Mouse (Mus musculus): ENCODE data around the gene Zbp1. TPM values are rescaled to one million over a fixed set of nuclear protein-coding genes. Genes with fewer than 3 reads are reported as not detected.

The Zbp1 gene
- total RNA-seq, 1 experiment from 2014 or later, result 86.1 TPM

GRCm38 (mm10) chr2:173249386-173249785 is 30.7 kb upstream of the Zbp1 start:
- ATAC-seq (replicated peaks; ENCODE audit: insufficient number of reproducible peaks, low FRiP score, low TSS enrichment, poor library complexity, severe bottlenecking), result no peak

GRCm38 (mm10) chr2:173248822-173249221 is 30.1 kb upstream of the Zbp1 start:
- ATAC-seq (replicated peaks; ENCODE audit: insufficient number of reproducible peaks, low FRiP score, low TSS enrichment, poor library complexity, severe bottlenecking), result no peak

- ATAC-seq (replicated peaks; ENCODE audit: insufficient number of reproducible peaks, low FRiP score, low TSS enrichment, poor library complexity, severe bottlenecking), result no peak
Measured at GRCm38 (mm10) chr2:173247911-173248310, 29.2 kb upstream of the Zbp1 start.

DNA sequence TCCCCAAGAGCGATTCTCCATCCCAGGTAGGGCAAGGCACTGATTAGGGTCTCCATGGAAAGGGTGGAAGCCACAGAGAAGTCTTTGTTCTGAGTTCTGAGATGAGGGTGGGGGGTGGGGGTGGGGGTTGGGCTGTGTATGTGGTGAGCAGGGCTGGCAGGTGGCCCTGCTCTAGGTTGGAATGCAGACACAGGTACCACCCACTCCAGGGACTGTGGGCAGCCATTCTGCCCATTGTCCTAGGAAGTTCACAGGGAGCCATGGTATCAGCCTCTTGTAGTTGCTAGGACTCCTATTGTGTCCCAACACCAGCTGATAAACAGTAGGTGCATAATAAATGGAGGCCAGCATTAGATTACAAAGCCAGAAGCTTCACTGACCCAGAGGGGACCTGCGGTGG is 28.5 kb upstream of the Zbp1 start:
- ATAC-seq (replicated peaks; ENCODE audit: insufficient number of reproducible peaks, low FRiP score, low TSS enrichment, poor library complexity, severe bottlenecking), result no peak

DNA sequence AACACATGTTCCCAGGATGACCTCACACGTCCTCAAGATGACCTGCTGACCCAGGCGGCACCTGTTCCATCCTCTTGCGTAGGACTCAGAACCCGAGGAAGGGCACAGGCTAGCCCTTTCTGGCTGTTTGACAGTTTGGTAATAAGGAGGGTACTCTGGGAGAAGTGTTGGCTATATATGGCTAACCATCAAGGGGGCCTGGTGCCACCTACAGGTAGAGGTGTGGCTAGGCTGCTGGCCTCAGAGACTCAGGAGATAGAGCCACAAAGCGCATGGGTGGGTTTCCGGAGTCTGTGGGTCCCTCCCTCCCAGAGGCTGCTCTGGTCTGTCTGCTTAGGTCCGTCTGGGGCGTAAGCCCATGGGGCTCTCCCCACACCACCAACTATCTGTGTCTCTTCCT is 28.0 kb upstream of the Zbp1 start:
- ATAC-seq (replicated peaks; ENCODE audit: insufficient number of reproducible peaks, low FRiP score, low TSS enrichment, poor library complexity, severe bottlenecking), result no peak

DNA sequence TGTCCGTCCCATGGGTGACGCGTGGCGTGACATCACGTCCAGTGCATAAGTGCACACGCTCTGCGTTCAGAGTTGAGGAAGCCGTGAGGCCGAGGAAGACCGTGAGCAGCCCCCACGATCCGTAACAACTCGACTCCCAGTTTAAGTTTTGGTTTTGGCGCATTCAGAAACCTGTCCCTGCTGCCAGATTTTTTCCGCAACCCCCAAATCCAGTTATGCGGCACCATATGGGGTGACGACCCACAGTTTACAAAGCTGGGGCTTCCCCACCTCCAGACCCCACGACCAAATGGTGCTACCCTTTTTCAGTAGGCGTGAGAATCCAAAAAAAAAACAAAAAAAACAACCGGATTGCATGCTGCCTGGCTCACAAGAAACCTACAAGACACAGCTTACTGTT is 26.5 kb upstream of the Zbp1 start:
- ATAC-seq (replicated peaks; ENCODE audit: insufficient number of reproducible peaks, low FRiP score, low TSS enrichment, poor library complexity, severe bottlenecking), result no peak

GRCm38 (mm10) chr2:173244108-173244507 is 25.4 kb upstream of the Zbp1 start:
- no peak for ATAC-seq (replicated peaks; ENCODE audit: insufficient number of reproducible peaks, low FRiP score, low TSS enrichment, poor library complexity, severe bottlenecking)

DNA sequence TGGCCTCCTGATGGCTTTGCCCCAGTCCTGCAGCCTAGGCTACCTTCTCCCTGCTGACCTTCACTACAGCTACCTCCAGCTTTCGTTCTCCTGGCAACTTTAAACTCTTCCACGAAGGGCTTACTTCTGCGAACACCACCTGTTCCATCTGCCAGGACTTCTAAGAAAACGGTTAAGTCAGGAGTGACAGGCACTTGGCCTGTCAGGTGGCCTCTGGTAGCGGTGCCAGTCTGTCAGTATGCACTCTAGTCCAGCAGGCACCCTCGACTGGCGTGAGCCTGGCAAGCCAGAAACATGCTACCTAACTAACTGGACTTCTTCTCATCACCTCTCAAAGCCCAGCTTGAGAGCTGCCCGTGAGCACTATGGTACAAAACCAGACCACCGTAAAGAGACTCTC is 24.9 kb upstream of the Zbp1 start:
- no peak for ATAC-seq (replicated peaks; ENCODE audit: insufficient number of reproducible peaks, low FRiP score, low TSS enrichment, poor library complexity, severe bottlenecking)

DNA sequence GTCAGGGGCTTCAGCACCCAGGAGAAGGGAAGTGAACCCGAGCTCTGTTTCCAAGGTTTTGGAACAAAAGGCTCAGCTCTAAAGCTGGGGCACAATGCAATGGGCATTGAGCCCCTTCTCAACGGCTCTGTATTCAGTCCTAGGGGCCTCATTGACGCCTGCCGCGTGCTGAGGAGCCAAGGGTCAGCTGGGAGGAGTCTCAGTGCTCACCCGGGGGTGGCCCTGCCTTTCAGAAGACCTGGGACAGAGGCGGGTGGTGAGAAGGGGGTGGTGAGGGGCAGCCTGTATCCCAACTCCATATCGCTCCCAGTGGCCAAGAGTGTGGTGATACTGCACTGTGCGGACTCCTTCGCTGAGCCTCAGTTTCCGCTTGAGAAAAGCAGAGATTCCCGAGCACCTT is 24.2 kb upstream of the Zbp1 start:
- ATAC-seq (replicated peaks; ENCODE audit: insufficient number of reproducible peaks, low FRiP score, low TSS enrichment, poor library complexity, severe bottlenecking), result no peak

DNA sequence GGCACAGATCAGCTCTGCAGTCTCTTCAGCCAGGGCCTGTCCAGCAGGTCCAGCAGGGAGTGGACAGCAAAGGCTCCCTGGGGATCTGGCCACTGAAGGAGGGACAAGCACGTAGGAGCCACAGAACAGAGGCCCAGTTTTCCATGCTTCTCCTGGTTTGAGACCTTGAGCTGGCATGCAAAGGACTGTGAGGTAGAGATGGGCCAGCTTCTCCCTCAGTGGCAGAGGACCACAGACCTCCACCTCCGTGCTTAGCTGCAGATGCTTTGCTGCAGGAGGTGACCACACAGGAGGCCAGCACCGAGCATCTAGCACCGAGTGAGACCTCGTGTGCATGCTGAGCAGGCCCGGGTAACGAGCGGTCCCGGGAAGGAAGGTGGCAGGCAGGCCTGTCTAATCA is 22.0 kb upstream of the Zbp1 start:
- ATAC-seq (replicated peaks; ENCODE audit: insufficient number of reproducible peaks, low FRiP score, low TSS enrichment, poor library complexity, severe bottlenecking), result no peak

GRCm38 (mm10) chr2:173238522-173238921 is 19.8 kb upstream of the Zbp1 start:
- no peak for ATAC-seq (replicated peaks; ENCODE audit: insufficient number of reproducible peaks, low FRiP score, low TSS enrichment, poor library complexity, severe bottlenecking)

DNA sequence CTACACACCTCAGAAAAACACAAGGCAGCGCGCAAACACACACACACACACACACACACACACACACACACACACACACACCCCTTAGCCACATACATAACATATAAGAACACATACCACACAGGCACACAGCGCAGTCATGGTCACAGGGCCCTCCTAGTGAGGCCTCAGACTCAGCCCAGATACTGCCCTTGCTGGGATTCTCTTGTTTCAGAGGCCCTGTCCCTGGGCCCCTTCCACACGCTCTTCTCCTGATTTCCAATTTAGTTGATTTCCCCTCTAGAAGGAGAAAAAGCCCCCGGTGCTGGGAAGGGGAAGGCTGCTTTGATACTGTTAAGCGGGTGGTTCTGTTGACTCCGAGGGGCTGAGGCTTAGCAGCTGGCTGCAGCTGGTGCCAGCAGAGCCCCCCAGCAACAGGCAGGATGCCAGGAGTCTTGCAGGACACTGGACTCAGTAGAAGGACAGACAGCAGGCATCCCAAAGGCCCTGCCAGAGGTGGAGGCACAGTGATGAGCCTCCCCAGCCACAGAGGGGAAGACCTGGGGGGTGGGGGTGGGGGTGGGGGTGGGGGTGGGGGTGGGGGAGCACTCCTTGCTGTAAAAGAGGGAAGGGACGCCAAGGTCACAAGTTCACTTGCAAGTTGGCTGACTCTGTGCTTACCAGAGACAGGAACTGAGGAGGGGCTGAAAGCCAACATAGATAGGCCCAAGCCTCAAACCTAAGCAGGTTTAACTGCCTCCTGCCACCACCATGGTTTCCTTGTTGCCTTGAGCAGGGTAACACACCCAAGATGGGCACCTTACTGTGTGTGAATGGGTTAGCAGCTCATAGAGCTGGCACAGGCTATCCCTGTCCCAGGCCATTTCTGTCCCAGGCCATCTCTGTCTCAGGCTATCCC is 17.0 kb upstream of the Zbp1 start:
- no peak for ATAC-seq (replicated peaks; ENCODE audit: insufficient number of reproducible peaks, low FRiP score, low TSS enrichment, poor library complexity, severe bottlenecking)

DNA sequence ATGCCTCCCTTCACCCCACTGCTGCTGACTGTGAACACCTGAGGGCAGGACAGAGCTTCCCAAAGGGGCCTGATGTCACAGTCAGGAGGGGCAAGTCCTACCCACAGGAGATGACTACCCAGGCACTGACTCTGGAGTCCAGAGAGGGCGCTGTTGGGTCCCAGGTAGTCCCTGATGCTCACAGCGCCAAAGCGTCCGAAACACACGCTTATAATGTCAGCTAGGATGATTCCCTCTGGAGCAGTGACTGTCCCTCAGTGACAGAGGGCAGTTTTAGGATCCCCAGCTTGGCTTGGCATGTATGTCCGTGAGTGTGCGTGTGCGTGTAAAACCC is 14.0 kb upstream of the Zbp1 start:
- ATAC-seq (replicated peaks; ENCODE audit: insufficient number of reproducible peaks, low FRiP score, low TSS enrichment, poor library complexity, severe bottlenecking), result no peak

- ATAC-seq (replicated peaks; ENCODE audit: insufficient number of reproducible peaks, low FRiP score, low TSS enrichment, poor library complexity, severe bottlenecking), result no peak
Measured at GRCm38 (mm10) chr2:173232065-173232765, 13.5 kb upstream of the Zbp1 start.

GRCm38 (mm10) chr2:173229578-173230224 is 11.0 kb upstream of the Zbp1 start:
- peak; percentile 70 for ATAC-seq (replicated peaks; ENCODE audit: insufficient number of reproducible peaks, low FRiP score, low TSS enrichment, poor library complexity, severe bottlenecking)

GRCm38 (mm10) chr2:173228567-173228966 is 9.8 kb upstream of the Zbp1 start:
- ATAC-seq (replicated peaks; ENCODE audit: insufficient number of reproducible peaks, low FRiP score, low TSS enrichment, poor library complexity, severe bottlenecking), result no peak

GRCm38 (mm10) chr2:173226792-173227191 is 8.1 kb upstream of the Zbp1 start:
- ATAC-seq (replicated peaks; ENCODE audit: insufficient number of reproducible peaks, low FRiP score, low TSS enrichment, poor library complexity, severe bottlenecking), result no peak

- no peak for ATAC-seq (replicated peaks; ENCODE audit: insufficient number of reproducible peaks, low FRiP score, low TSS enrichment, poor library complexity, severe bottlenecking)
Measured at GRCm38 (mm10) chr2:173225906-173226305, 7.2 kb upstream of the Zbp1 start.

GRCm38 (mm10) chr2:173224832-173225231 is 6.1 kb upstream of the Zbp1 start:
- ATAC-seq (replicated peaks; ENCODE audit: insufficient number of reproducible peaks, low FRiP score, low TSS enrichment, poor library complexity, severe bottlenecking), result no peak

DNA sequence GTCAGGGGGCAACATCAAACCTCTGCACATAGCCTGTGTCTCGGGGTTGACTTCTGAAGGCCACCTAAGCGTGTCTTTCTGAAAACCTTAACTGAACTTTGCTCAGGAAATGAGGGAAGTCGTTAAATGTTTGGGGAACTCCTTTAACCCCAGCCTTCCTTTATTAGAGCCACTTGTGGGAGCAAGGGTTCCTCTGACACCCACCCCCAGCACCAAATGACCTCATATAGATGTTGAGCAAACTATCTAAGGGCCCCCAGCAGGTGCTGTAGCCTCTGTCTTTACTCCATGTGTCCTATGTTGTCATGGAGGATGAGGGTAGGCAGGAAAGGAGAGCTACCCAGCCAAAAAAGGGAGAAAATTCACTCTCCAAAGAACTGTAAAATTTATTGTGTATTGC is 5.4 kb upstream of the Zbp1 start:
- ATAC-seq (replicated peaks; ENCODE audit: insufficient number of reproducible peaks, low FRiP score, low TSS enrichment, poor library complexity, severe bottlenecking), result no peak

All from monocyte, adult 5-6 weeks (primary cell).